Mouse (Mus musculus) embryo, embryonic 10 days (tissue): ENCODE measurements around the gene Crct1.

Source experiments
- DNase-seq: peaks from one replicate; pipeline ENCODE4 v3.0.0-alpha.2; 2015; ENCODE audit warnings: low spot score

The Crct1 gene

GRCm38 (mm10) chr3:93015460-93016104, at the start of gene Crct1:
Gene Crct1, minus strand, starts transcription at chr3:93015687.
- peak; percentile 6 for DNase-seq

GRCm38 (mm10) chr3:93052826-93053474, 37.5 kb upstream of the Crct1 start:
- DNase-seq = peak; percentile 12

GRCm38 (mm10) chr3:93050182-93050581, 34.7 kb upstream of the Crct1 start:
- DNase-seq = no peak

GRCm38 (mm10) chr3:93031450-93031849, 16.0 kb upstream of the Crct1 start:
- peak; percentile 87 for DNase-seq

- peak; percentile 4 for DNase-seq
Measured at GRCm38 (mm10) chr3:93025486-93025885, 10.0 kb upstream of the Crct1 start.

GRCm38 (mm10) chr3:93023411-93024184, 8.1 kb upstream of the Crct1 start:
- no peak for DNase-seq

GRCm38 (mm10) chr3:93021171-93021570, 5.7 kb upstream of the Crct1 start:
- no peak for DNase-seq

GRCm38 (mm10) chr3:93018960-93019359, 3.5 kb upstream of the Crct1 start, which contains the start of gene Lce1m:
Gene Lce1m, minus strand, starts transcription at chr3:93019060.
- no peak for DNase-seq

GRCm38 (mm10) chr3:93014871-93015270, 616 bp downstream of the Crct1 start:
- peak; percentile 7 for DNase-seq

- peak; percentile 75 for DNase-seq
Measured at GRCm38 (mm10) chr3:93014378-93014801, 1.1 kb downstream of the Crct1 start.

GRCm38 (mm10) chr3:93002843-93003242, 12.6 kb downstream of the Crct1 start:
- DNase-seq = no peak

GRCm38 (mm10) chr3:93000621-93001020, 14.9 kb downstream of the Crct1 start:
- DNase-seq = no peak

GRCm38 (mm10) chr3:92998691-92999090, 16.8 kb downstream of the Crct1 start:
- peak; percentile 87 for DNase-seq

GRCm38 (mm10) chr3:92991926-92992325, 23.6 kb downstream of the Crct1 start, which contains the start of gene Lce3f:
Gene Lce3f, plus strand, starts transcription at chr3:92992226.
- no peak for DNase-seq

GRCm38 (mm10) chr3:92978484-92978883, 37.0 kb downstream of the Crct1 start:
- no peak for DNase-seq

- no peak for DNase-seq
Measured at GRCm38 (mm10) chr3:92966761-92967160, 48.7 kb downstream of the Crct1 start, which contains the start of gene Lce3e. Gene Lce3e, plus strand, starts transcription at chr3:92967061.
